Mouse (Mus musculus) mature B cell (primary cell): Measurements from ENCODE around the gene Trmt10b.

ENCODE experiments used
- in situ Hi-C: fragments of 300-500 bp; cut with MboI; formaldehyde crosslinking; loops from 2 replicates; pipeline ENCODE4 v1.14.3; 2019

Gene Trmt10b

GRCm38 (mm10) chr4:45341669-45342249 lies 44.8 kb downstream of the Trmt10b start, which contains the start of gene Dcaf10:
Gene Dcaf10, plus strand, starts transcription at chr4:45342101.
- in situ Hi-C loops: no loop called here

- in situ Hi-C loops: no loop called here
These were observed 45.6 kb downstream of the Trmt10b start, which contains the start of gene Exosc3 for GRCm38 (mm10) chr4:45342286-45343155. Gene Exosc3, minus strand, starts transcription at chr4:45342732.

- in situ Hi-C loops: no loop called here
These were observed 59.7 kb downstream of the Trmt10b start for GRCm38 (mm10) chr4:45356653-45357052.
